Mouse (Mus musculus) adrenal gland, adult 2 months (tissue): ENCODE results near the gene Olfr1511. TPM values are rescaled to one million over a fixed set of nuclear protein-coding genes. Genes with fewer than 3 reads are reported as not detected.
"Not testable (repeated sequence)": the region's sequence is repeated elsewhere in the genome, so short reads cannot be mapped to it uniquely, and the experiment has no call there.

Experiments used
- DNase-seq: peaks from one replicate; pipeline ENCODE4 v3.0.0; 2021
- long read RNA-seq: library from polyadenylated mRNA; stranded (forward); transcript quantifications from one replicate; pipeline ENCODE4 v2.0.0, GENCODE M21; 2021
- polyA plus RNA-seq: library from polyadenylated mRNA; depleted of rRNA; stranded (reverse); fragments of >200 nt; gene quantifications from 2 replicates; pipeline ENCODE4 v1.2.3, GENCODE M21; 2012; rRNA removed
- total RNA-seq, 2 experiments: library from RNA; stranded (reverse); gene quantifications; 2 replicates each; pipeline ENCODE4 v1.2.3; 2021

The Olfr1511 gene
- total RNA-seq, result not detected
- polyA plus RNA-seq, result not detected in 2 replicates
- long read RNA-seq, result 0 reads

GRCm38 (mm10) chr14:52397279-52397678 lies at the start of gene Olfr1511:
Gene Olfr1511 (minus strand): TSS chr14:52397379.
- no peak for DNase-seq

GRCm38 (mm10) chr14:52442690-52443089 lies 45.5 kb upstream of the Olfr1511 start, which contains the start of gene Olfr1509:
Gene Olfr1509 (plus strand): TSS chr14:52442990.
- no peak for DNase-seq

DNA sequence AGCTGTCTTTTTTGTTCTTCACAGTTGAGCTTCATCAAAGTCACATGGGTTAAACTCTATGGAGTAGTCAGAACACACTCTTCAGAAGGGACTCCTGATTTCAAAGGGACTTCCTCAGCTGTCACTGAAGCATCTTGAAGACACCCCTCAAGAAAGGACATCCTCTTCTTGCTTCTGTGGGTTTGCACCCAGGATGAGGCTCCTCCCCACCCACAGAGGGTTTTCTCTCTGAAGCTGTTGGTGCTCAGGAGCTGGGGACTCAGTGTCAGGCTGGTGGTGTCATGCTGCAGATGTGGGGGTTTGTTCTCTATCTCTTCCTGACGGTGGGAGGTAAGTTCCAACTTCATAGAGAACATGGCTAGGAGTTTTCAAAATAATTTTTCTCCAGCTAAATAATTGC lies 30.5 kb upstream of the Olfr1511 start:
- DNase-seq, result no peak

GRCm38 (mm10) chr14:52414273-52414672 lies 17.1 kb upstream of the Olfr1511 start, which contains the start of gene Olfr1510:
Gene Olfr1510 (minus strand): TSS chr14:52414373.
- DNase-seq, result no peak

- not testable (repeated sequence) for DNase-seq
Observed at GRCm38 (mm10) chr14:52410142-52410919, 13.2 kb upstream of the Olfr1511 start.

DNA sequence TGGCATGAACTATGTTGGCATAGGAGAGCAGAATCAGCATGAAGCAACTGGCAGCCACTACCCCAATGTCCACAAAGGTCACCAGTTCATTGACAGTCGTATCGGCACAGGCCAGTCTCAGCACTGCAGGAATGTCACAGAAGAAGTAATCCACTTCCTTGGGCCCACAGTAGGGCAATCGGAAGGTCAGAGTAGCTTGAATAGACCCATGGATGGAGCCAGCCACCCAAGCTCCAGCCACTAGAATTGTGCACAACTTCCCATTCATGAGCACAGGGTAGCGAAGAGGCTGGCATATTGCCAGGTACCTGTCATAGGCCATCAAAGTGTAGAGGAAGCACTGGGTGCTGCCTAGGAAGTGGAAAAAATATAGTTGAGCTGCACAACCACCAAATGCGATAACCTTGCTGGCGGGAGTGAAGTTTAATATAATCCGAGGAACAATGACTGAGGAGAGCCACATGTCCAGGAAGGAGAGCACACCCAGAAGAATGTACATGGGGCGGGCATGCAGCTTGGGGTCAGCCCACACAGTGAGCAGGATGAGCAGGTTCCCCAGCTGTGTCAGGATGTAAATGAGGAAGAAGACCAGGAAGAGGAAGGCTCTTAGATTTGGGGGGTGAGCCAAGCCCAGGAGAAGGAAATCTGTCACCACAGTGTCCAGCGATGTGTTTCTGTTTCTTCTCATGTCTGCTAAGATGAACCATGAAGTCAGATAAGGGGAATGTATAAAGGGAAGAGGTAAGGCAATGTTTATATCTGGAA lies 6.9 kb downstream of the Olfr1511 start:
- DNase-seq, result not testable (repeated sequence)

DNA sequence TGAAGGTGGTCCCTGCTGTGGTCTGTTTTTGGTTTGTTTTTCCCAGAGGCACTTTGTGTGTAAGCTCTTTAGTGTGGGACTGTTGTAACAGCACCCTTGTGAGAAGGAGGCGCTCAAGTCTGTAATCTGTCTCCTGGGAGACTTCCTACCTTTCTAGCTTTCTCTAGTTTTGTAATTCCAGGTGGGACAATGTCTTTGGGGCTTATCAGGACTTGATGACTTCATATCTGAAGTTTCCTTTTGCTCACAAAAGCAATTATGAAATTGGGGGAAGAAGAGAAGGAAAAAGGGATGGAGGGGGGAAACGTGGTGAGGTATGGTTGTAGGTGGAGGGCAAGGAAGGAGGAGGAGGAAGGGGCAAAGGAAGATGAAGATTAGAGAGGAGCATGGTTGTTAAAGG lies 18.1 kb downstream of the Olfr1511 start, which contains the start of gene Olfr1512:
TSS of gene Olfr1512 (minus strand) at position 101 of the 400 bp plus-strand sequence.
- no peak for DNase-seq

DNA sequence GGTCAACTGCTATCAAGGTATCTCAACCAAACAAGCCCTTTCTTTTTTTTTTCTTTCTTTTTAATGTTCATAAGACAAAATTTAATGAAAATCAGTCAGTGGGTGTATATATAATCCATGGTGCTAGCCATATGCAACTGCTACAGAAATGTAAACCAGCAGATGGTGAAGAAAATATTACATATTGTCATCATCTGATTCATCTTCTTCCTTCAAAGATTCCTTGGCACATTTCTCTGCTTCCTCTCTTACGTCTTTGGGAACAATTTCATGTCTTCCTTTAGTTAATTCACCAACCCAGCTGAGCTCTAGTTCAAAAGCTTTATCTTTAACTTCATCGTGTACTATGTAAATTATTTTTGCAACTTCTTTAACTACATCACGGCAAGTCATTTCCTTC lies 28.4 kb downstream of the Olfr1511 start:
- DNase-seq, result no peak

DNA sequence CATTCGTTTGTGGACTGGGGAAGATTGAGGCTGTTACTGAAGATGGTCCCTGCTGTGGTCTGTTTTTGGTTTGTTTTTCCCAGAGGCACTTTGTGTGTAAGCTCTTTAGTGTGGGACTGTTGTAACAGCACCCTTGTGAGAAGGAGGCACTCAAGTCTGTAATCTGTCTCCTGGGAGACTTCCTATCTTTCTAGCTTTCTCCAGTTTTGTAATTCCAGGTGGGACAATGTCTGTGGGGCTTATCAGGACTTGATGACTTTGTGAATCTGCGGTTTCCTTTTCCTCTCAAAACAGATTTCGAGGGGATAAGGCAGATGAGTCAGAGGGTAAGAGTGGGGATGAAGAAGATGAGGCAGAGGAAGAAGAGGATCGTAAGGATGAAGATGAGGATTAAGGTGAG lies 40.9 kb downstream of the Olfr1511 start, which contains the start of gene Olfr1513:
TSS of gene Olfr1513 (minus strand) at position 101 of the 400 bp plus-strand sequence.
- no peak for DNase-seq

Other genes starting within 250 kb of the Olfr1511 start
- gene Supt16, start 200.0 kb downstream of the Olfr1511 start, total RNA-seq, result 10 to 100 TPM; 48.2 to 55.7 TPM
- gene Supt16, start 200.0 kb downstream of the Olfr1511 start, polyA plus RNA-seq, result 3.6 and 4.6 TPM in 2 replicates
- gene Chd8, start 139.6 kb downstream of the Olfr1511 start, total RNA-seq, result 10 to 100 TPM; 70.7 to 79.1 TPM
- 21.8 and 26.7 TPM in 2 replicates for gene Chd8, start 139.6 kb downstream of the Olfr1511 start, polyA plus RNA-seq
- gene Tox4, start 118.2 kb downstream of the Olfr1511 start, total RNA-seq, result 10 to 100 TPM; 51.4 to 58.2 TPM
- gene Tox4, start 118.2 kb downstream of the Olfr1511 start, polyA plus RNA-seq, result 20.2 and 26.3 TPM in 2 replicates
- 10 to 100 TPM; 39.1 to 48.7 TPM for gene Rab2b, start 117.8 kb downstream of the Olfr1511 start, total RNA-seq
- 10.7 and 12.4 TPM in 2 replicates for gene Rab2b, start 117.8 kb downstream of the Olfr1511 start, polyA plus RNA-seq
- 10 to 100 TPM; 37.1 to 55.0 TPM for gene Mettl3, start 92.3 kb downstream of the Olfr1511 start, total RNA-seq
- gene Mettl3, start 92.3 kb downstream of the Olfr1511 start, polyA plus RNA-seq, result 22.4 and 24.5 TPM in 2 replicates
- gene Sall2, start 68.6 kb downstream of the Olfr1511 start, total RNA-seq, result 10 to 100 TPM in 1 of 2 experiments, 1 to 10 TPM in 1; 4.4 to 10.5 TPM
- gene Sall2, start 68.6 kb downstream of the Olfr1511 start, polyA plus RNA-seq, result 6.1 and 6.4 TPM in 2 replicates
- gene Olfr1513, start 41.0 kb downstream of the Olfr1511 start, total RNA-seq, result not detected
- not detected in 2 replicates for gene Olfr1513, start 41.0 kb downstream of the Olfr1511 start, polyA plus RNA-seq
- not detected for gene Olfr1512, start 18.2 kb downstream of the Olfr1511 start, total RNA-seq
- gene Olfr1512, start 18.2 kb downstream of the Olfr1511 start, polyA plus RNA-seq, result not detected in 2 replicates
- not detected for gene Olfr1510, start 17.0 kb upstream of the Olfr1511 start, total RNA-seq
- gene Olfr1510, start 17.0 kb upstream of the Olfr1511 start, polyA plus RNA-seq, result not detected in 2 replicates
- gene Olfr1509, start 45.6 kb upstream of the Olfr1511 start, total RNA-seq, result not detected
- gene Olfr1509, start 45.6 kb upstream of the Olfr1511 start, polyA plus RNA-seq, result not detected in 2 replicates
- not detected for gene Olfr1508, start 70.1 kb upstream of the Olfr1511 start, total RNA-seq
- gene Olfr1508, start 70.1 kb upstream of the Olfr1511 start, polyA plus RNA-seq, result not detected in 2 replicates
- not detected for gene Olfr1507, start 98.4 kb upstream of the Olfr1511 start, total RNA-seq
- gene Olfr1507, start 98.4 kb upstream of the Olfr1511 start, polyA plus RNA-seq, result not detected in 2 replicates